Mouse (Mus musculus) limb, embryonic 10.5 days (tissue): ENCODE results near the gene AC134908.4. TPM values are rescaled to one million over a fixed set of nuclear protein-coding genes. Genes with fewer than 3 reads are reported as not detected.

ENCODE experiments used
- DNase-seq: peaks from one replicate; pipeline ENCODE4 v3.0.0-alpha.2; 2017; ENCODE audit warnings: low spot score
- H3K27ac ChIP-seq: fragments of 300-500 bp; sonication (generic); 2 replicates; pipeline ENCODE4 v1.5.1; 2016; ENCODE audit warnings: mild to moderate bottlenecking
- H3K27me3 ChIP-seq: fragments of 300-500 bp; sonication (generic); 2 replicates; pipeline ENCODE4 v1.6.1; 2016; ENCODE audit warnings: low read depth, mild to moderate bottlenecking; ENCODE audit not compliant: poor library complexity, severe bottlenecking
- H3K36me3 ChIP-seq: fragments of 300-500 bp; sonication (generic); 2 replicates; pipeline ENCODE4 v1.6.1; 2016; ENCODE audit warnings: mild to moderate bottlenecking, moderate library complexity
- H3K4me1 ChIP-seq: fragments of 300-500 bp; sonication (generic); 2 replicates; pipeline ENCODE4 v1.6.1; 2016
- H3K4me3 ChIP-seq: fragments of 300-500 bp; sonication (generic); 2 replicates; pipeline ENCODE4 v1.5.1; 2016; ENCODE audit warnings: mild to moderate bottlenecking, moderate library complexity
- H3K9me3 ChIP-seq: fragments of 300-500 bp; sonication (generic); replicated peaks from 2 replicates; pipeline ENCODE4 v1.6.1; 2016; ENCODE audit warnings: mild to moderate bottlenecking
- WGBS: fragments of 180-500 bp; shearing (Covaris S2); methylation state at CpG from one replicate; pipeline ENCODE4 v1.1.7; 2016; 5-methylcytosine and 5-hydroxymethylcytosine counted together
- polyA plus RNA-seq: library from polyadenylated mRNA; unstranded; fragments of >200 nt; fragmentation: Nextera tagmentation; extraction: Ambion mirVana; gene quantifications from 2 replicates; pipeline ENCODE4 v1.2.1, GENCODE M21; 2016

The AC134908.4 gene
- polyA plus RNA-seq, 1 experiment from 2014 or later: 0.76 TPM

- peaks cover 68% of the 10 kb centered on the region for H3K4me1 ChIP-seq
- WGBS: 2% methylated on average over 14 of the region's 14 CpGs
Measured at GRCm38 (mm10) chr17:25792615-25793014, 2.8 kb downstream of the AC134908.4 start, which contains the start of gene Fam173a. Fam173a (minus strand) TSS chr17:25792901.

DNA sequence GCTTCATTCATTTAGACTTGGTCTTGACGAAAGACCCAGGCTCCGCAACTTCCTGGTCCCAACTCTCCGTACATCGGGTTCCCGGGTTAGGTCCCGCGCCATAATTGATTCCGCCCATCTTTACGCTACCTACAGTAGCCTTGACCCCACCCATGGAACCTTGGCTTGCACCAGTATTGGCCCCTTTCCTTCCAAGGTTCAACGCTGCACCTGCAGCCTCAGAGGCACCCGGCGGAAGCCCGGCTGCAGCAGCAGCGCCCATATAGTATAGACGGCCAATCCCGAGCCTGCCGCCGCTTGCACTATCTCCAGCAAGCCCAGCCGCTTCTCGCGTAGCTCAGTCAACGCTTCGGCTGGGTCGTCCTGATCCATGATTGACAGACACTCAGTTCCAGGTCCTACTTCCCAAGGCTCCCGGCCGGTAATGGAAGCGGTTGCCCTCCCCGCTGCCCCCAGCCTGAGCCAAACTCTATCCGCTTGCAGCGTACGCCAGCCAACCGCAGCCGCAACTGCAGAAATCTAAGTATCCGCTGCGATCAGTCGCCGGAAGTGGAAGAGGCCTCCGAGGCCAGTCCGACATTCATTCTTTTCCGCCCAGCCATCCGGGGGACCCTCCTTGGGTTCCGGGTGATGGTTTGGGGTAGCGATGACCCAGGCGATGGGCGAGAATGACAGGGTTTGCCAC is 3.5 kb downstream of the AC134908.4 start:
- Histone ChIP-seq H3K4me1 (peaks cover 62% of the 10 kb centered on the region), H3K36me3 (peaks cover 58% of the 10 kb centered on the region), H3K9me3 (no peaks in the 10 kb centered on the region), H3K27me3 (no peaks in the 10 kb centered on the region), H3K27ac (peak overlapping the region; percentile 91), H3K4me3 (peak overlapping the region; percentile 74)
- peak; percentile 89 for DNase-seq
- WGBS: under 1% methylated on average over 45 of the region's 45 CpGs

More at GRCm38 (mm10) chr17:25792615-25793014, 2.8 kb downstream of the AC134908.4 start, which contains the start of gene Fam173a:
- Histone ChIP-seq H3K4me3 (peak within 1 kb of the TSS; percentile 74), H3K9me3 (no peaks in the 10 kb centered on the region), H3K27me3 (no peaks in the 10 kb centered on the region), H3K27ac (peak within 1 kb of the TSS; percentile 91), H3K36me3 (peaks cover 52% of the 10 kb centered on the region)
- DNase-seq: peak; percentile 75

DNA sequence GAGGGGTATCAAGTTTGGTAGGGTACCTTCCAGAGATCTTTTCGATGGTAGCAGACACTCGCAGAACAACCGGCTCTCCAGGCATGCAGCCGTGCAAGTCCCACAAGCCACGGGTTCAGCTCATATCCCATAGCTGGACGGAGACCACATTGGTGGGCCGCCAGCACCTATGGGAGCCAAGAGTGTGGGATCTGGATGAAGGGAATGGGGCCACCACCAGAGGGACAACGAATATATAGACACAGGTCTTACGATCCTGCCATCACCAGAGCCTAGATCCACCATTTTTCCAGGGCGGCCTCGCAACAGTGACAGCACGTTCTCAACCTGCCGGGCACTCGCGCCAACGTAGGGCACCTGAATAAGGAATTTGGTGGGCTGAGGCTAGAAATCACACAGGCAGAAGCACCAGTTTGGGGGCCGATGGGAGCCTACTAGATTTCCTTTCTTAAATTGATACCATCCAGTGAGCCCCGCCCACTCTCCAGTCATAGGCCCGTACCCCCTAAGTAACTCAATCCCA is 4.1 kb downstream of the AC134908.4 start:
- DNase-seq: peak; percentile 52
- H3K9me3 ChIP-seq: no peaks in the 10 kb centered on the region
- H3K4me1 ChIP-seq: peaks cover 58% of the 10 kb centered on the region
- peak overlapping the region; percentile 91 for H3K27ac ChIP-seq
- 32% methylated on average over 19 of the region's 19 CpGs for WGBS
- peak overlapping the region; percentile 74 for H3K4me3 ChIP-seq
- H3K36me3 ChIP-seq: peaks cover 58% of the 10 kb centered on the region
- no peaks in the 10 kb centered on the region for H3K27me3 ChIP-seq

- peaks cover 44% of the 10 kb centered on the region for H3K4me1 ChIP-seq
- no peak for DNase-seq
- WGBS: 93% methylated on average over 9 of the region's 9 CpGs
- peaks cover 55% of the 10 kb centered on the region for H3K36me3 ChIP-seq
- no peaks in the 10 kb centered on the region for H3K9me3 ChIP-seq
- no peaks in the 10 kb centered on the region for H3K27me3 ChIP-seq
- 0 out of 2 replicates have a peak overlapping the region, but pooled peaks have one; percentile 6 for H3K4me3 ChIP-seq
- no peak overlapping the region; the same call in 1 of the 2 replicates for H3K27ac ChIP-seq
Measured at GRCm38 (mm10) chr17:25786781-25787504, 8.5 kb downstream of the AC134908.4 start.

GRCm38 (mm10) chr17:25786280-25786679 is 9.2 kb downstream of the AC134908.4 start, which contains the start of gene Ccdc78:
Ccdc78 (plus strand) TSS chr17:25786580.
- Histone ChIP-seq H3K36me3 (peaks cover 61% of the 10 kb centered on the region), H3K4me3 (peak within 1 kb of the TSS; percentile 79), H3K27ac (peak within 1 kb of the TSS; percentile 95), H3K9me3 (no peaks in the 10 kb centered on the region), H3K27me3 (no peaks in the 10 kb centered on the region), H3K4me1 (peaks cover 38% of the 10 kb centered on the region)
- DNase-seq: no peak
- WGBS: 88% methylated on average over 3 of the region's 3 CpGs

DNA sequence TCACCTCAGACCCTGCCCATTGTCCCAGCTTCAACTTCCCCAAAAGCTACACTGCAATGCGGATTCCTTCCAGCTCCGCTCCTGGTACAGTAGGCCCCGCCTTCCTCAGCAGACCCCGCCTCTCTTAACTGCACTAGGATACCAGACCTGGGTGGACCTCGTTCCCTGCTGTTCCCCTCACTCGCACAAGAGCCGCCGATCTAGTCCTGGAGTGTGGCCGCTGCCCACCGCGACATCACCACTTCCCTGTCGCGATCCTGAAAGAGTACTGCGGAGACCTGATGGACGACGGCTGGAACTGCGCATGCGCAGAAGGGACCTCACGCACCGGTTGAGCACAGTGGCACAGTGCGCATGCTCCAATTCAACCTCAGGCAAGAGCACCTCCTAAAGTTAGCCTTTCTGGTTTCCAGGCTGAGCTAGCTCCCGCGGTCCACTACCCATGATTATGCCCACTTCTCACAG is 10.1 kb downstream of the AC134908.4 start, which contains the start of gene Haghl:
Gene Haghl (minus strand): TSS at position 393 of the 465 bp plus-strand sequence.
- H3K36me3 ChIP-seq: peaks cover 68% of the 10 kb centered on the region
- peak within 1 kb of the TSS; percentile 95 for H3K27ac ChIP-seq
- H3K27me3 ChIP-seq: no peaks in the 10 kb centered on the region
- peak within 1 kb of the TSS; percentile 79 for H3K4me3 ChIP-seq
- H3K4me1 ChIP-seq: peaks cover 30% of the 10 kb centered on the region
- DNase-seq: peak; percentile 99
- under 1% methylated on average over 23 of the region's 23 CpGs for WGBS
- no peaks in the 10 kb centered on the region for H3K9me3 ChIP-seq

DNA sequence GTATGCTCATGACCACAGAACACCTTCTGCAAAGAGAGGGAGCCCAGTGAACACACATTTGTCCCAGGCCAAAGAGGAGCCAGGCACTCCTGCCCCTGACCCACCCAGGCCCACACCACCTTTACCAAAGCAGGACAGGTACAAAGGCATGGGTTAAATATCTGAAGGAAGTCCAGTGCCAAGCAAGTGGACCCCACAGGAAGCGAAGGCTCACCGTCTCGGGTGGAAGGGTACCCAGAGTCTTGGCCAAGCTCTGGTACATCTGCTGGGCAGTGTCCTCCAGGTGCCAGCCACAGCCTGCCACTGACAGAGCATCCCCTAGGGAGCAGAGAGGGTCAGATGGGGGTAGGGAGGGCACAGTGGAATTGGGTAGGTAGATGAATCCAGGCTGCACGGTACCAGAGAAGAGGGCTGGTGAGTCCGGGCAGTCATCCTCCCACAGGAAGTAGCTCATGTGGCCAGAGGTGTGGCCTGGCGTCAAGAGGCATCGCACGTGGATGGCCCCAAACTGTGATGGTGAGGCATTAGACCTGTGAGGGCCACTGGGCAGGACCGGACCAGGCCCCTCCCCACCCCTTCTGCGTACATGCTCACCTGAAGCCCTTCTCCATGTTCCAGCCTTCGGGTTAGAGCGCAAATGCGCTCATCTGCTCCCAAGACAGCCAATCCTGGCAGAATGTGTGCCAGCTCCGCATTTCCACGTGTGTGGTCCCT is 11.4 kb downstream of the AC134908.4 start:
- WGBS: 86% methylated on average over 15 of the region's 15 CpGs
- H3K4me1 ChIP-seq: peaks cover 30% of the 10 kb centered on the region
- H3K36me3 ChIP-seq: peaks cover 68% of the 10 kb centered on the region
- peak overlapping the region; percentile 95 for H3K27ac ChIP-seq
- no peak for DNase-seq
- H3K27me3 ChIP-seq: no peaks in the 10 kb centered on the region
- H3K4me3 ChIP-seq: peak overlapping the region; percentile 79
- no peaks in the 10 kb centered on the region for H3K9me3 ChIP-seq

DNA sequence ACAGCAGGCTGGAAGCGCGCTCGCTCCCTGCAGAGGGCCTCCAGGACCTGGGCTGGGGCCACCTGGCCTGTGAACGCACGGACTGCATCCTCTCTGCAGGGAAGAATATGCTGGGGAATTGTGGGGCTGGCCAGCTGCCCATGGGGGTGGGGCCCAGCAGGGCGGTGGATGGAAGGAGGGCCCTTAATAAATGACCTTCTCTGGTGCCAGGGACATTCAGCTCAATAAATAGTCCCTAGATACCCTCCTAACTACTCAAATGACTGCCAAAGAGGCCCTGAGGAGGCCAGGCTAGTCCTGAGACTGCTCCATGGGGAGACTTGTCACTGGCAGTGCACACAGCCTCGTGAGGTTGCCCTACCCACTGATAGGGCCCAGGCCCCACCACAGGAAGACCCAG is 12.4 kb downstream of the AC134908.4 start:
- H3K27me3 ChIP-seq: no peaks in the 10 kb centered on the region
- H3K4me3 ChIP-seq: peak overlapping the region; percentile 79; the same call in 1 of the 2 replicates
- WGBS: 88% methylated on average over 7 of the region's 7 CpGs
- no peaks in the 10 kb centered on the region for H3K9me3 ChIP-seq
- DNase-seq: no peak
- H3K27ac ChIP-seq: no peak overlapping the region
- peaks cover 60% of the 10 kb centered on the region for H3K36me3 ChIP-seq
- H3K4me1 ChIP-seq: peaks cover 30% of the 10 kb centered on the region

DNA sequence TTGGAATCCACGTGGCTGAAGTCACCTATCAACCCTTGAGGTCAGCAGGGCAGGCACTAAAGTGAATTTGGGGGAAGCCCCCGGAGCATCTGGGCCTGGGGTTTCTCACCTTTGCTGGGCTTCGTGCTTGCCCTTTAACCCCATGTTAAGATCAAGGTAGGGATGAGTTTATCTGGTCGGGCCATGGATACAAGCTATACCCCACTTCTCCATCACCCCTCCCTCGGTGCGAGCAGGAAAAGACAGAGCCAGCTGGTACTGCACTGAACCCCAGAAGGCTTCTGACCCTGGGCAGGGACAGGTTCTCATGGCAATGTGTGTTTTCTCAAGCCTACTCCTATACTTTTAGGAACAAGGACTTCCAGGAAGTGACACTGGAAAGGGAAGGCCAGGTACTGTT is 14.1 kb downstream of the AC134908.4 start:
- no peak for DNase-seq
- H3K27ac ChIP-seq: no peak overlapping the region
- no peaks in the 10 kb centered on the region for H3K27me3 ChIP-seq
- H3K36me3 ChIP-seq: peaks cover 58% of the 10 kb centered on the region
- no peaks in the 10 kb centered on the region for H3K9me3 ChIP-seq
- WGBS: 75% methylated on average over 6 of the region's 6 CpGs
- peaks cover 30% of the 10 kb centered on the region for H3K4me1 ChIP-seq
- no peak overlapping the region for H3K4me3 ChIP-seq

- Histone ChIP-seq H3K27ac (no peak overlapping the region), H3K36me3 (peaks cover 44% of the 10 kb centered on the region), H3K27me3 (no peaks in the 10 kb centered on the region), H3K9me3 (no peaks in the 10 kb centered on the region), H3K4me1 (peaks cover 21% of the 10 kb centered on the region), H3K4me3 (no peak overlapping the region)
- 96% methylated on average over 5 of the region's 5 CpGs for WGBS
- no peak for DNase-seq
Measured at GRCm38 (mm10) chr17:25777948-25778347, 17.5 kb downstream of the AC134908.4 start.

GRCm38 (mm10) chr17:25775318-25776062 is 20.0 kb downstream of the AC134908.4 start:
- WGBS: 81% methylated on average over 10 of the region's 10 CpGs

More at GRCm38 (mm10) chr17:25775318-25776062, 20.0 kb downstream of the AC134908.4 start:
- H3K4me1 ChIP-seq: peaks cover 19% of the 10 kb centered on the region
- H3K4me3 ChIP-seq: no peak overlapping the region
- H3K9me3 ChIP-seq: no peaks in the 10 kb centered on the region
- no peaks in the 10 kb centered on the region for H3K27me3 ChIP-seq
- DNase-seq: no peak
- no peak overlapping the region for H3K27ac ChIP-seq
- H3K36me3 ChIP-seq: peaks cover 20% of the 10 kb centered on the region
